Mouse (Mus musculus): Measurements from ENCODE around the gene Iqcf1. TPM values are rescaled to one million over a fixed set of nuclear protein-coding genes. Genes with fewer than 3 reads are reported as not detected.

Gene Iqcf1
- not detected for total RNA-seq (2021)

DNA sequence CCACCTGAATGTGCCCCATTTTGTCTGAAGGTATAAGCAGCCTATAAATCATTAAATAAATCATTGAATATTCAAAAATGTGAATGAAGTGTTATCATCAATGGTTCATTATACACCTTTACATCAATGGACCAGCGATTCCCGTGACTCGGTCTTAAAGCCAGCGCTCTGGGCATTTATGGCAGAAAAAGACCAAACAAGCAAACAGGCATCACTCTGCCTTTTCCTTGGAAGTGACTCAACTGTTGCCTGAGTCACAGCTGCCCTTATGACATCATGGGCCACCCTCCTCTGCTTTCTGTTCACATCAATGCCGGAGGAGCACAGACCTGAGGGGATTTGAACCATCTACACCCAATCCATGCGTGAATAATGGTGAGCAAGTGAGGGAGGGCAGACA lies at the start of gene Iqcf1:
Gene Iqcf1 (plus strand): TSS at position 301 of the 400 bp plus-strand sequence.
- no peak for DNase-seq
- intact Hi-C loops (cut with DNase I), result no loop called here

DNA sequence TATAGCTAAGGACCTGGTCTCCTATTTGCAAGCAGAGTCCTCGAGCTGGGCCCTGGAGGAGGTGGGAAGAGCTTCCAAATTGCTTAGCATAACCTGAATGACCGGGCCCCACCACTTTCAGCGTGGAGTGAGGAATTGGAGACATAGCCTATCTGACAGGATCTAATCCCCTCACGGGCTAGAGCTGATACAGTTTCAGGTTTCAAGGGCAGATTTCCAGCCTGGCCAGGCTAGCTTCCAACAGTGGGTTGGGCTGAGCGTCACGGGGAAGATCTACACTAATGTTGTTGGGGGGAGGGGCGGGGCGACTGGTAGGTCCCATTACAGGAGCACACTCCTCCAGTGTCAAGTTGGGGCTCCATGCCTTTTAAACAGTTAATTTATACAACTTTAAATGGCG lies 49.1 kb upstream of the Iqcf1 start:
- DNase-seq, result peak; percentile 53 to 57
- intact Hi-C loops (cut with DNase I), result no loop called here

DNA sequence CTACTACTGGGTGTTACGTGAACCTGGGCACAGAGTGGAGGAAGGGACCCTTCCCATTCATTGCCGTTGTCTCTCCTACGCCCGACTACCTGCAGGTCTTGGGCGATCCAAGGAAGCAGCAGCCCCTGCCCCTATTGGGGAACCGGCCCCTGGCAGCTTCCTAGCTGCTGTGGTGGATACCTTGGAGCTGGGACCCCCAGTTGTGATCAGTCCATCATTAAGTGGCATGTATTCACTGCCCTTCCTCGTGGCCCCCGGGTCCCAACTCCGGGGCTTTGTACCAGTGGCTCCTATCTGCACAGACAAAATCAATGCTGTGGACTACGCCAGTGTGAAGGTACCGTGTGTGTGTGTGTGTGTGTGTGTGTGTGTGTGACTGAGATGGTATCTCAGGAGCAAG lies 48.5 kb upstream of the Iqcf1 start:
- intact Hi-C loops (cut with DNase I), result no loop called here
- no peak for DNase-seq

GRCm38 (mm10) chr9:106451899-106452298 lies 47.9 kb upstream of the Iqcf1 start:
- DNase-seq, result no peak
- intact Hi-C loops (cut with DNase I), result no loop called here

DNA sequence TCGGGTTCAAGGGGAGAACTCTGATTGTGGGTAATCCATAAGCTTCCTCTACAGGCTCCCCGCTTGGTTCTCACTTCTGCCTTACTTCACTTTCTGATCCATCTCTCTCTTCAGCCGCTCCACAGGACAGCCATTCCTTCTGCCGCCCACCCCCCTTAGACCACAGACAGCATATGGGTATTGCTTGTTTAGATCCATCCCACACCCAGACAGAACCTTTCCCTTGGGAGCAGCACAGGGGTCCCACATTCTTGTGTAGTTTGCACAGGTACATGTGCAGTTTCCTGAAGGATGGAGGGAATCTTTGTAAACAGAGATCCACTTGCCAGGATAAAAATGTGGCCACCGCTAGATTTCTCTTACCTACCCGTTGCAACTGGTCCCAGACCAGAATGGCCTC lies 47.4 kb upstream of the Iqcf1 start:
- DNase-seq, result no peak
- intact Hi-C loops (cut with DNase I), result no loop called here

- intact Hi-C loops (cut with DNase I), result no loop called here
- DNase-seq, result no peak
Measured at GRCm38 (mm10) chr9:106452821-106453220, 46.9 kb upstream of the Iqcf1 start.

GRCm38 (mm10) chr9:106453271-106454070 lies 46.3 kb upstream of the Iqcf1 start, which contains the start of gene Pcbp4:
Gene Pcbp4, plus strand, starts transcription at chr9:106453291.
- intact Hi-C loops (cut with DNase I), result no loop called here
- peak; percentile 71 to 74 for DNase-seq

- DNase-seq, result no peak
- intact Hi-C loops (cut with DNase I), result no loop called here
Measured at GRCm38 (mm10) chr9:106454071-106454761, 45.6 kb upstream of the Iqcf1 start.

- DNase-seq, result no peak
- intact Hi-C loops (cut with DNase I), result no loop called here
Measured at GRCm38 (mm10) chr9:106454888-106455681, 44.7 kb upstream of the Iqcf1 start.

DNA sequence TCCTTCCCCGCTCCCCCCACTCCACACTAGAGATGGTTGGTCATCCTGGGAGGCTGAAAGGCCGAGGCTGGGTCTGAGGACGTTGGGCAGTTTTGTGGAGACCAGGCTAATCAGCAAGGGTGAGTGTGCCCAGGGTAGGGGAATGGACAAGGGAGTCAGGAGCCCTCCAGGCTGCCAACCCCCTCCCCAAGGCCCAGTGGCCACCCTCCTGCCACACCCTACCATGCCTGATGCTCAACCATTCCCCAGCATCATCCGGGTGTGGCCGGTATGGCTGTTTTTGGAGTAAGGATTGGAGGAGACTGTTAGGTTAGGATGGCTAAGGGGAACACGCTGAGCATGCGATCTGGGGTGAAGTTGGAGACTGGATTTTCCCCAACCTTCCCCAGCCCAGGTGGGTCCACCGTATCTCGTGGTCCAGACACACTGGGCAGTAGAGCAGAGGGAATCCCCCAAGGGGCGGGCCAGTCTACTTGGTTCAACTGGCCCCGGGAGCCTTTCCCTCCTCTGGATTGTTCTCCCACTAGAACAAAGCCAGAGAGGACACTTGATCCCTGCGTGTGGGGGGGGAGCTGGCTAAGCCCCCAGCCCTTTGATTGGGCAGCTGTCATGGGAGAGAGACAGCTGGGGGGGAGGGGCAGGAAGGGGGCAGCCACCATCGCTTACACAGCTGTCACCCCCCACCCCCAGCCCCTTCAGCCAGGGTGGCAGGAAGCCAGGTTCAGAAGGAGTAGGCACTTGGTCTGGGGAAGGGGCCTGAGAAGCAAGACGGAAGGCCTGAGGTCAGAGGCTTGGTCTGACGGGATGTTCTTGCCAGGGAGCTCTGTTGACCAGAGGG lies 43.2 kb upstream of the Iqcf1 start:
- no peak for DNase-seq
- intact Hi-C loops (cut with DNase I), result no loop called here

GRCm38 (mm10) chr9:106457163-106457559 lies 42.6 kb upstream of the Iqcf1 start:
- intact Hi-C loops (cut with DNase I), result no loop called here
- no peak for DNase-seq

DNA sequence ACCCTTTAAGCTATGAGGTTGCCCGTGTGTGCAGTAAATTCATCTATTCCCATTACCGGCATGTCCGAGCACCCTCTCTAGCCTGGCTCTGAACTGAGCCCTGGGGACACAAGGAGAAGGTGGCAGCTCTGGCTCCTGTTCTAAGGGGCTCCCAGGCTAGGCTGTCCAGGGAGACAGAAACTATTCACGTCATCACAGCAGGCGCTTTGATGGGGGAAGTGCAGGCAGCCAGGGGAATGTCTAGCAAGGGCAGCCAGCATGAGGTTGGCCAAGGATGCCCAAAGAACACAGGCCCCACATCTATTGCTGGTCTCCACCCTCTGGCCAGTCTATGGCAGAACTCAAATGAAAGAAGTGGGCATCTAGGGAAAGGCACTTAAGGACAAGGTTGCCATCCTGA lies 41.8 kb upstream of the Iqcf1 start:
- intact Hi-C loops (cut with DNase I), result no loop called here
- DNase-seq, result no peak

GRCm38 (mm10) chr9:106459946-106460345 lies 39.8 kb upstream of the Iqcf1 start:
- DNase-seq, result no peak
- intact Hi-C loops (cut with DNase I), result no loop called here

DNA sequence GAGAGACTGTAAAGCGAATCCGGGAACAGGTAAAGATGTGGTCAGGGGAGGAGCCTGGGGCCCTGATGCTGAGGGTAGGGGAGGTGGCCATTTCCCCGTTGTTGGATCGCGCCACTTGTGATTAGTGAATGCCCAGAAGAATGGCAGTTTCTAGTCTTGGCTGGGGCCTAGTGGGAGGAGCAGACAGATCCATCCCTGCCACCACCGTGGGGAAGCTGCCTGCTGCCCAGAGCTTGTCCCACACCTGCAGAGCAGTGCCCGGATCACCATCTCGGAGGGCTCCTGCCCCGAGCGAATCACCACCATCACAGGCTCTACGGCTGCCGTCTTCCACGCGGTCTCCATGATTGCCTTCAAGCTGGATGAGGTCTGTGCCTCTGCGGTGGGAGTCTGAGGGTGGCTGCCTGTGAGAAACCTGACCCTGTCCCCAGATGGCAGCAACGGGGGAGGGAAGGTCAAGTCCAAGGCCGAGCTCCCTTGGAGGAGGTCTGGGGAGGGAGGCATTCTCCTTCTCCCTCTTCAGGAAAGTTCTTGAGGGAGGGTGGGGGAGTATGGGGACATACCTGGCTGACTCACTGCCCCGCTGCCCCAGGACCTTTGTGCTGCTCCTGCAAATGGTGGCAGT lies 39.3 kb upstream of the Iqcf1 start:
- intact Hi-C loops (cut with DNase I), result no loop called here
- DNase-seq, result no peak

DNA sequence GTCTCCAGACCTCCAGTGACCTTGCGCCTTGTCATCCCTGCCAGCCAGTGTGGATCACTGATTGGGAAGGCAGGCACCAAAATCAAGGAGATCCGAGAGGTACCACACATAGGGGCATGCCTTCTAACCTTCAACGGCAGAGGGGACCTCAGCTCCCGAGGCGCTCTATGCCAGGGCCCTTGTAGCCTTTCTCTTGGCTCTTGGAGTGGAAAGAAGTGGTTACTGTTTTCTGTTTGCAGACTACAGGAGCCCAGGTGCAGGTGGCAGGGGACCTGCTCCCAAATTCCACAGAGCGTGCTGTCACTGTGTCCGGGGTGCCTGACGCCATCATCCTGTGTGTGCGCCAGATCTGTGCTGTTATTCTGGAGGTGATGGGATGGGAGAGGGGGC lies 38.7 kb upstream of the Iqcf1 start:
- DNase-seq, result no peak
- intact Hi-C loops (cut with DNase I), result no loop called here

DNA sequence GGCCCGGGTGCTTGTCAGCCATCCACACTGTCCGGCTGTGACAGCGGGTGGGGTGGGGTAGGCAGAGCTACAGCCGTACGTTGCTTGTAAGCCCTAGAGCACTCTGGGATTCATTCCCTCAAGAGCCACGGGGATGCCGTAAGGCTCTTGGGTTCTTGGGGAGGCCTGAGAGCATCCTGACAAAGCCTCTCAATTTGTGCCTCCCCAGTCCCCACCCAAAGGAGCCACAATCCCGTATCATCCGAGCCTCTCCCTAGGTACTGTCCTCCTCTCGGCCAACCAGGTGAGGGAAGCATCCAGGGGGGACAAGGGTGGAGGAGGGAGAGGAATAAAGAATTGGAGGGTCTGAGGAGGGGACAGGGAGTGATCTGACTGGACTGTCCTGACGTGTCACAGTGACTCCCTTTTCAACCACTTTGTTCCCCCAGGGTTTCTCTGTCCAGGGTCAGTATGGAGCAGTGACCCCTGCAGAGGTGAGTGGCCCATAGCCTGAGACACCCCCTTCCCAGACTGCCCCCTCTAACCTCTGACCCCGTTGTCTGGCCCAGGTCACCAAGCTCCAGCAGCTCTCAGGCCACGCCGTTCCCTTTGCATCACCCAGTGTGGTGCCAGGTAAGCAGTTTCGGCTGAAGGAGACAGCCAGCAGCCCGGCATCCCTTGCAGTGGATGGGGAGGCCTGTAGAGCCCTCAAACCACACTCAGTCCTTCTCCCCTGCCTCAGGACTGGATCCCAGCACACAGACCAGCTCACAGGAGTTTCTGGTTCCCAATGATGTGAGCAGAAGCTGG lies 37.9 kb upstream of the Iqcf1 start:
- no peak for DNase-seq
- intact Hi-C loops (cut with DNase I), result no loop called here

DNA sequence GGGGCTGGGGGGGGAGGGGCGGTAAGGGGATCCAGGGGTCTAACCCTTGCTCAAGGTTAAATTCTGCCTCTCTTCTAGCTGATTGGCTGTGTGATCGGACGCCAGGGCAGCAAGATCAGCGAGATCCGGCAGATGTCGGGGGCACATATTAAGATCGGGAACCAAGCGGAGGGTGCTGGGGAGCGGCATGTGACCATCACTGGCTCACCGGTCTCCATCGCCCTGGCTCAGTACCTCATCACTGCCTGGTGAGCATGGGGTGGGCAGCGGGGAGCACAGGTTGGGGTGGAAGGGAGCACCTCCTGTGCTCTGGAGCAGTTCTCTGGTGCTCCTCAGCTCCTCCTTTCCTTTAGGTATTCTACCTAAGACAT lies 37.4 kb upstream of the Iqcf1 start:
- no peak for DNase-seq
- intact Hi-C loops (cut with DNase I), result no loop called here

GRCm38 (mm10) chr9:106463122-106464063 lies 36.4 kb upstream of the Iqcf1 start:
- DNase-seq, result no peak
- intact Hi-C loops (cut with DNase I), result no loop called here
